Mouse (Mus musculus): ENCODE data around the gene Nfatc2. TPM values are rescaled to one million over a fixed set of nuclear protein-coding genes. Genes with fewer than 3 reads are reported as not detected.

Nfatc2 gene
- polyA plus RNA-seq, 1 experiment from 2014 or later = 0.03 TPM

GRCm38 (mm10) chr2:168532061-168532833, 69.2 kb downstream of the Nfatc2 start:
- DNase-seq (ENCODE audit: low read depth, low spot score) (no peak), ATAC-seq (peak; percentile 70)
- ChIA-PET CTCF (interaction anchor here (0.9 to 1.0 kb wide), 2 partner anchors 15 to 63 kb away, joined by 3 read pairs; no protein-coding TSS in a partner anchor), POLR2A (no interaction called here)
- H3K27me3 ChIP-seq = no peaks in the 10 kb centered on the region
- TF ChIP-seq CTCF (IDR thresholded peaks at IDR 0.05) = no peak
- in situ Hi-C loops (cut with MboI; ENCODE audit: low pct_unique_long_range_greater_than_20kb) = no loop called here

DNA sequence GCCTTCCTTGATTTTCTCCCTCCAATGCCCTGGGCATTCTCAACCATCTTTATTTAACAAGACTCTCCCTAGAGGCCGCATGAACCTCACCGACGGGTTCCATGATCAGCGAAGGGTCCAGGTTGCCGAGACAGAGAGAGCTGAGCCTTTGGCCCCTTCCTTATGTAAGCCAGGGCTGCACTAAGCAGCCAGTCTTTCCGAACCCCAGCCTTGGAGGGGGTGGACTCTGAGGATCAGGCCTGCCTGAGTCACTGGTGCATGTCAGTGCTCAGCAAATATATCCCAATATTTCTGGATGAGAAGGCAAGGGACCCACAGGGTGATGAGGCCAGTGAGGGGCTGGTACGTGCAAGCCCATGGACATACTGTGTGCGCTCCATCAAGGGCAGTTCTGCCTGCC, 72.9 kb downstream of the Nfatc2 start:
- in situ Hi-C loops (cut with MboI; ENCODE audit: low pct_unique_long_range_greater_than_20kb) = no loop called here
- ChIA-PET POLR2A (no interaction called here), CTCF (no interaction called here)
- H3K27me3 ChIP-seq = no peaks in the 10 kb centered on the region
- DNase-seq (ENCODE audit: low read depth, low spot score) = no peak
- no peak for ATAC-seq
- TF ChIP-seq CTCF (IDR thresholded peaks at IDR 0.05) = no peak

DNA sequence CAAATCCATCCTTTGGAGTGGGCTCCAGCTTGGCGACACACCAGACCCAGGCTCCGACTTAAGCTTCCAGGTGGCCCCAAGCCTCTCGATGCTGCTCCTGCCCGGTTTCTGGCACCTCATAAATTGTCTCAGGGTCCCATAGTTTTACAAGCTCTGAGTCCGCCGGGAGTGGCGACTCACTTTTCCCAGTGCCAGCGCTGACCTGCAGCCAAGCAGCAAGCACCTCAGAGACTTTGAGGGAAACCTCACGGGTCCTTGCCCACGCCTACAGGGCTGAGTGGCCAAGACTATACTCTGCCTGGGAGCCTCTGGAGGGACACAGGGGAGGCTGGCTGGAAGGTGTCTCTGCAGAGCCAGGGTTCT, 74.0 kb downstream of the Nfatc2 start:
- no peak for ATAC-seq
- ChIA-PET POLR2A (no interaction called here), CTCF (interaction anchor here (0.9 kb wide), 1 partner anchor 17 kb away, joined by 3 read pairs; no protein-coding TSS in a partner anchor)
- DNase-seq (ENCODE audit: low read depth, low spot score) = no peak
- in situ Hi-C loops (cut with MboI; ENCODE audit: low pct_unique_long_range_greater_than_20kb) = no loop called here
- H3K27me3 ChIP-seq = no peaks in the 10 kb centered on the region
- no peak for TF ChIP-seq CTCF (IDR thresholded peaks at IDR 0.05)

GRCm38 (mm10) chr2:168526547-168527429, 74.7 kb downstream of the Nfatc2 start:
- POLR2A ChIA-PET = no interaction called here
- DNase-seq (ENCODE audit: low read depth, low spot score) = no peak
- in situ Hi-C loops (cut with MboI; ENCODE audit: low pct_unique_long_range_greater_than_20kb) = no loop called here
- TF ChIP-seq CTCF (IDR thresholded peaks at IDR 0.05) = no peak
- no peaks in the 10 kb centered on the region for H3K27me3 ChIP-seq
- CTCF ChIA-PET = interaction anchor here (0.9 to 1.3 kb wide), 2 partner anchors 17 to 22 kb away, joined by 3 to 4 read pairs; no protein-coding TSS in a partner anchor
- ATAC-seq = no peak

- ChIA-PET POLR2A (no interaction called here), CTCF (interaction anchor here (1.3 kb wide), 1 partner anchor 23 kb away, joined by 4 read pairs; no protein-coding TSS in a partner anchor)
- ATAC-seq (no peak), DNase-seq (ENCODE audit: low read depth, low spot score) (no peak)
- in situ Hi-C loops (cut with MboI; ENCODE audit: low pct_unique_long_range_greater_than_20kb) = no loop called here
- no peaks in the 10 kb centered on the region for H3K27me3 ChIP-seq
- no peak for TF ChIP-seq CTCF (IDR thresholded peaks at IDR 0.05)
Observed at GRCm38 (mm10) chr2:168525391-168526154, 75.9 kb downstream of the Nfatc2 start.

DNA sequence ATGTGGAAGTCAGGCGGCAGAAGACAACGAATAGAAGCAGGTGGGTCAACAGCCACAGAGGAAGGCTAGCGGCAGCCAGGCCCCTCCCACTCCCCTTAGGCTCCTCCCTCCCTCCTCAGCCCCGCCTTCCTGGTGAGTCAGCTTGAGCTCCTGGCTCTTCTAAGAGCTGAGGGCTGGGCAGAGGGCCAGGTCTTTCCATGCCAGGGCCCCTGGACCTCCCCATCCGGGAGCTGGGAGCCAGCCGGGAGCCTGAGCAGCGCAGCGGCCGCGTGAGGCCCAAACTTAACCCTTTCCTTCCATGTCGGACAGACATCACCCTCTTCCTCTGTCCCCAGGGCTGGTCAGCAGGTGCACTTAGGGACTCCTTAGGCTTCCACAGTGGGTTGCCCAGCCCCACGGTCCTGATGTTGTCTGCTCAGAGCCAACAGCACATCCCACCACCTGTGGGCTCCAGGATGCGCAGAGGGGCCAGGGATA, 76.5 kb downstream of the Nfatc2 start:
- no peaks in the 10 kb centered on the region for H3K27me3 ChIP-seq
- in situ Hi-C loops (cut with MboI; ENCODE audit: low pct_unique_long_range_greater_than_20kb) = no loop called here
- ATAC-seq (peak; percentile 81), DNase-seq (ENCODE audit: low read depth, low spot score) (peak; percentile 86)
- POLR2A ChIA-PET = no interaction called here
- TF ChIP-seq CTCF (IDR thresholded peaks at IDR 0.05) = no peak
- CTCF ChIA-PET = interaction anchor here (0.7 kb wide), 1 partner anchor 33 kb away, joined by 3 read pairs; no protein-coding TSS in a partner anchor

DNA sequence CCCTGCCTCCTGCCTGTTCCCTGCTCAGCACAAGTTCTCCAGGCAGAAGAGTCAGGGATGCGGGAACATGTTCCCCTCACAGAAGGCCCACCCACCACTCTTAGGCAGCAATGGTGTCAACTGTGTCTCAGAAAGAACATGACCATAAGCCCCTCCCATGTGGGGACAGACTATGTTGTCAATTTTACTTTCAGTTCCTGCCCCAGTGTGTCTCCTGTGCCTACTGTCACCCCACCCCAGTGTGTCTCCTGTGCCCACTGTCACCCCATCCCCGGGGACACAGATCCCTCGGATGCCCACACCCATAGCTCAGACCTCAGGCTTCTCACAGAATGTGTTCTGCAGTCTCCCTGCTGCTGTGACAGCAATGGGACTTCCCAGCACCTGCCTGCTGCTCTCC, 79.2 kb downstream of the Nfatc2 start:
- no peaks in the 10 kb centered on the region for H3K27me3 ChIP-seq
- ATAC-seq (no peak), DNase-seq (ENCODE audit: low read depth, low spot score) (no peak)
- POLR2A ChIA-PET = interaction anchor here (0.6 kb wide), 1 partner anchor 23 kb away, joined by 3 read pairs; no protein-coding TSS in a partner anchor
- CTCF ChIA-PET = interaction anchor here (1.1 kb wide), 1 partner anchor 43 kb away, joined by 3 read pairs; no protein-coding TSS in a partner anchor
- in situ Hi-C loops (cut with MboI; ENCODE audit: low pct_unique_long_range_greater_than_20kb) = no loop called here
- no peak for TF ChIP-seq CTCF (IDR thresholded peaks at IDR 0.05)

DNA sequence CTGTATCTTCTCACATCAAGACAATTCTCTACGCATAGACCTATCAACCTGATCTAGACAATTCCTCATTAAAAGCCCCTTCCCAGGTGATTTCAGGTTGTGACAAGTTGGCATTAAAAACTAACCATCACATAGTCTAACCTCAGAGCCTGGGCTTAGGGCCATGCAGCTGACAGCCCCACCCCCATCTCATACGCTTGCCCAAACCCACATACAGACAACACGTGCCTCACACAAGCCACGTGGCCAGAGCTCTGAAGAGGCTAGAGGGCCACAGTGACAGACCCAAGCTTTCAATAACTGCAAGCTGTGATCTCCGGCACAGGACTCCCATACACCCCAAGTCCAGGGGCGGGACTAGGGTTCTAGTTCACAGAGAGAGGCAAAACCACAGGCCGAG, 80.7 kb downstream of the Nfatc2 start:
- CTCF ChIA-PET = interaction anchor here (1.1 kb wide), 1 partner anchor 88 kb away, joined by 3 read pairs; no protein-coding TSS in a partner anchor
- in situ Hi-C loops (cut with MboI; ENCODE audit: low pct_unique_long_range_greater_than_20kb) = no loop called here
- no peak for TF ChIP-seq CTCF (IDR thresholded peaks at IDR 0.05)

GRCm38 (mm10) chr2:168519589-168519988, 81.9 kb downstream of the Nfatc2 start:
- DNase-seq (ENCODE audit: low read depth, low spot score) = no peak
- no peak for ATAC-seq
- POLR2A ChIA-PET = no interaction called here
- TF ChIP-seq CTCF (IDR thresholded peaks at IDR 0.05) = no peak
- no peaks in the 10 kb centered on the region for H3K27me3 ChIP-seq
- CTCF ChIA-PET = interaction anchor here (0.6 to 1.1 kb wide), 2 partner anchors 89 to 279 kb away, joined by 3 read pairs; no protein-coding TSS in a partner anchor
- in situ Hi-C loops (cut with MboI; ENCODE audit: low pct_unique_long_range_greater_than_20kb) = no loop called here

More for the DNA sequence above, 80.7 kb downstream of the Nfatc2 start:
- no peak for ATAC-seq
- no peak for DNase-seq (ENCODE audit: low read depth, low spot score)
- H3K27me3 ChIP-seq = no peaks in the 10 kb centered on the region
- POLR2A ChIA-PET = no interaction called here

DNA sequence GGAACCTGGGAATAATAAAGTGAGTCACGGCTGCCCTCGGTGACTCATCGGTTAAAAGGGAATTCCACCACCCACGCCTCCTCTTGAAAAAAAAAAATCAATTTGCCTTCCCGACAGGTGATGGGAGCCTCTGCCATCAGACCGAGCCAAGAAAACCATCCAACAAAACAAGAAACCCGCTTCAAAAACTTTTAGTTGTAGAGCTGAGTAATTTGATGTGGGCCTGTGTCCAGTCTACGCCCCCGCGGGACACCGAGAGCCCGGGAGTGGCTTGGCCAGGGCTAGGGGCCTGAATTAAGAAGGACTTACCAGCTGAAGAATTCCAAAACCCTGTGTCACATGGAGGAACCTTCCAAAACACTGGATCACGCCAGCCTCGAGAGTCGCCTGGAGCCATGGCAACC, 83.2 kb downstream of the Nfatc2 start:
- CTCF ChIA-PET = interaction anchor here (0.9 kb wide), 1 partner anchor 112 kb away, joined by 4 read pairs; no protein-coding TSS in a partner anchor
- ATAC-seq = peak; percentile 91
- H3K27me3 ChIP-seq = no peaks in the 10 kb centered on the region
- POLR2A ChIA-PET = no interaction called here
- in situ Hi-C loops (cut with MboI; ENCODE audit: low pct_unique_long_range_greater_than_20kb) = no loop called here
- DNase-seq (ENCODE audit: low read depth, low spot score) = peak; percentile 82
- no peak for TF ChIP-seq CTCF (IDR thresholded peaks at IDR 0.05)
